Mouse (Mus musculus) erythroblast, embryonic 14.5 days (primary cell): Measurements from ENCODE around the gene Chd2.

ENCODE experiments used
- GATA1 ChIP-seq: IDR thresholded peaks from 2 replicates; pipeline ENCODE4 v1.6.1; 2012; ENCODE audit warnings: low read length, inconsistent platforms, mixed read lengths
- TAL1 ChIP-seq: IDR thresholded peaks from 3 replicates; pipeline ENCODE4 v1.6.1; 2012; ENCODE audit warnings: low read length, inconsistent platforms, mixed read lengths

DNA sequence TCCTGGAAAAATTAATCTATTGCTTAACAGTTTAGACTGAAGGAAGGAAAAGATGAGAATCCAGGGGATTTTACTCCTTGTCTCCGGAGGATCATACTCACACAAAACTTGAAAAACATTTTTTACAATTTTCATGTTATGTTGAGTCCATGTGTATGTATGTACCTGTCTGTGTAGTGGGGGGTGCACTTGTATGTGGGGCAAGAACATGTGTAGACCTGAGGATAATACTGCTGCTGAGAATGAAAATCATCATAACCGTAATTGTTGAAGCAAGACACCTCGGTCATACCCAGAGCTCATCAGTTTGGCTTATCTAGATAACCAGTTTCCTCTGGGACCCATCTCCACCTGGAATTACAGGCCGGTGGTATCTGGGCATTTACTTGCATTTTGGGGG is 3.4 kb upstream of the Chd2 start:
- no peak for TF ChIP-seq GATA1
- no peak for TF ChIP-seq TAL1
